Mouse (Mus musculus) midbrain, embryonic 12.5 days (tissue): ENCODE measurements around the gene Slc25a5. TPM values are rescaled to one million over a fixed set of nuclear protein-coding genes. Genes with fewer than 3 reads are reported as not detected.
"Not testable (repeated sequence)": the region's sequence is repeated elsewhere in the genome, so short reads cannot be mapped to it uniquely, and the experiment has no call there.

Experiments
- ATAC-seq: fragments of 200-750 bp; cut with Nextera tagmentation; 2 replicates; pipeline ENCODE4 v1.8.0; 2017; ENCODE audit warnings: low read depth, moderate TSS enrichment, moderate library complexity; ENCODE audit not compliant: low FRiP score
- H3K27ac ChIP-seq: fragments of 300-500 bp; sonication (generic); replicated peaks from 2 replicates; pipeline ENCODE4 v1.5.1; 2016; ENCODE audit warnings: mild to moderate bottlenecking
- H3K27me3 ChIP-seq: fragments of 300-500 bp; sonication (generic); 2 replicates; pipeline ENCODE4 v1.6.1; 2016; ENCODE audit warnings: mild to moderate bottlenecking
- H3K36me3 ChIP-seq: fragments of 300-500 bp; sonication (generic); 2 replicates; pipeline ENCODE4 v1.6.1; 2016
- H3K4me1 ChIP-seq: fragments of 300-500 bp; sonication (generic); 2 replicates; pipeline ENCODE4 v1.6.1; 2016
- H3K4me2 ChIP-seq: fragments of 300-500 bp; sonication (generic); replicated peaks from 2 replicates; pipeline ENCODE4 v1.6.1; 2016; ENCODE audit warnings: mild to moderate bottlenecking, moderate library complexity
- H3K4me3 ChIP-seq: fragments of 300-500 bp; sonication (generic); 2 replicates; pipeline ENCODE4 v1.5.1; 2016; ENCODE audit warnings: mild to moderate bottlenecking
- H3K9ac ChIP-seq: fragments of 300-500 bp; sonication (generic); replicated peaks from 2 replicates; pipeline ENCODE4 v1.6.1; 2016; ENCODE audit warnings: mild to moderate bottlenecking, moderate library complexity
- H3K9me3 ChIP-seq: fragments of 300-500 bp; sonication (generic); 2 replicates; pipeline ENCODE4 v1.6.1; 2016; ENCODE audit warnings: mild to moderate bottlenecking
- WGBS: fragments of 180-500 bp; shearing (Covaris S2); methylation state at CpG from one replicate; pipeline ENCODE4 v1.1.7; 2016; 5-methylcytosine and 5-hydroxymethylcytosine counted together
- polyA plus RNA-seq: library from polyadenylated mRNA; unstranded; fragments of >200 nt; fragmentation: Nextera tagmentation; extraction: Ambion mirVana; gene quantifications from 2 replicates; pipeline ENCODE4 v1.2.1, GENCODE M21; 2016

Gene Slc25a5
- polyA plus RNA-seq, 1 experiment from 2014 or later, result 644 TPM

DNA sequence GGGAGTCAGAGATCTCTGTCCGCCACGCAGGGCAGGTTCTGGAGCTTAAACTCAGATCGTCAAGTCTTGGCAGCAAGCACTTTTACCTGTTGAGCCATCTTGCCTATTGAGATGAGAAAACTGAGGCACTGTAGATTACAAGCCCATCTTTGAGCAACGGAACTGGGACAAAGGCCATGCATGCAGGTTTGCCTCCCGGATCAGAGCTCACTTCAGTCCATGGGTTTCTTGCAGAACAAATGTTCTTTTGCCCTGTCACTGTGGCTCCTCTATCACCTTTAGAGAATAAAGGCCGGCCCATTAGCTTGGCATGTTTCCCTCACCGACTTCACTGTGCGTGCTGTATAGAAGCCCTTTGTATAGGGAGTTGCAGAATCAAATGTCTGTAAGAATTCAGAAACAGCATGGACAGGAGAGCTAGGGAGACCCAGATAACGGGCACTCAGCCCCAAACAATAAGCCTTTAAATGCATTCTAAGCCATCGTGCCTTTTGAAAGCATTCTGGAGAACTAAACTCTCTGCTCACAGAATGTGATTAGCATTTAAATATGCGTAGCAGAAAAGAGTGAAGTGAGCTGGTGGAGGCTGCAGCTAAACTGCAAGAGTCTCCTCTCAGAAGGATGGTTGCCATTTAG, 32.0 kb upstream of the Slc25a5 start:
- Histone ChIP-seq H3K4me1 (peaks cover 15% of the 10 kb centered on the region; the same call in 1 of the 2 replicates), H3K4me3 (0 out of 2 replicates have a peak overlapping the region, but pooled peaks have one; percentile 9), H3K27me3 (no peaks in the 10 kb centered on the region), H3K4me2 (peak overlapping the region; percentile 29), H3K9ac (no peak overlapping the region), H3K36me3 (no peaks in the 10 kb centered on the region), H3K27ac (peak overlapping the region; percentile 87), H3K9me3 (no peaks in the 10 kb centered on the region)
- peak; percentile 78 for ATAC-seq
- whole genome bisulfite sequencing, result 34% methylated on average over 11 of the region's 11 CpGs

- no peak overlapping the region for H3K4me3 ChIP-seq
- no peaks in the 10 kb centered on the region for H3K36me3 ChIP-seq
- H3K4me2 ChIP-seq, result peak overlapping the region; percentile 19; the same call in 1 of the 2 replicates
- peaks cover 15% of the 10 kb centered on the region; the same call in 1 of the 2 replicates for H3K4me1 ChIP-seq
- no peaks in the 10 kb centered on the region for H3K9me3 ChIP-seq
- 20% methylated on average over 2 of the region's 2 CpGs for WGBS
- peak; percentile 57 for ATAC-seq
- H3K27ac ChIP-seq, result peak overlapping the region; percentile 87
- H3K27me3 ChIP-seq, result no peaks in the 10 kb centered on the region
- H3K9ac ChIP-seq, result no peak overlapping the region
Measured at GRCm38 (mm10) chrX:36763934-36764317, 31.5 kb upstream of the Slc25a5 start.

- Histone ChIP-seq H3K9me3 (no peaks in the 10 kb centered on the region), H3K4me3 (no peak overlapping the region), H3K27ac (no peak overlapping the region), H3K27me3 (no peaks in the 10 kb centered on the region), H3K4me2 (no peak overlapping the region), H3K36me3 (no peaks in the 10 kb centered on the region), H3K4me1 (0 out of 2 replicates have a peak, but pooled peaks cover 4% of the 10 kb centered on the region), H3K9ac (no peak overlapping the region)
- ATAC-seq, result no peak
- 43% methylated on average over 5 of the region's 5 CpGs for WGBS
Measured at GRCm38 (mm10) chrX:36767386-36767785, 28.1 kb upstream of the Slc25a5 start.

DNA sequence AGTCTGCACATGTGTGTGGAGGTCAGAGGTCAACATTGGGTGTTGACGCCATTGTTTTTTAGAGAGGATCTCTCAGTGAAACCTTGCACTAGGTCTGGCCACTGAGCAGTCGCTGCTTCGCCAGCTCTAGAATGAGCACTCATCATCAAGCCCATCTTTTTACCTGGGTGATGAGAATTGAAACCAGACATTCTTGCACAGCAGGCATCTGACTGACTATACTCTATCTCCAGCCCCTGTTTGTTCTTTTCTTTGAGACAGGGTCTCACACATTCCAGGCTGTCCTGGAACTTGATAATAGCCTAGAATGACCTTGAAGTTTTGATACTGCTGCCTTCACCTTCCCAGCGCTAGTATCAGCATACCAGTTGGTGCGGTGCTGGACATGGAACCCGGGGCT, 22.9 kb upstream of the Slc25a5 start:
- H3K9ac ChIP-seq, result no peak overlapping the region
- H3K4me2 ChIP-seq, result no peak overlapping the region
- WGBS, result 87% methylated on average over 6 of the region's 6 CpGs
- no peaks in the 10 kb centered on the region for H3K36me3 ChIP-seq
- no peak overlapping the region for H3K27ac ChIP-seq
- H3K4me1 ChIP-seq, result no peaks in the 10 kb centered on the region
- no peak for ATAC-seq
- no peaks in the 10 kb centered on the region for H3K9me3 ChIP-seq
- no peak overlapping the region for H3K4me3 ChIP-seq
- H3K27me3 ChIP-seq, result no peaks in the 10 kb centered on the region

DNA sequence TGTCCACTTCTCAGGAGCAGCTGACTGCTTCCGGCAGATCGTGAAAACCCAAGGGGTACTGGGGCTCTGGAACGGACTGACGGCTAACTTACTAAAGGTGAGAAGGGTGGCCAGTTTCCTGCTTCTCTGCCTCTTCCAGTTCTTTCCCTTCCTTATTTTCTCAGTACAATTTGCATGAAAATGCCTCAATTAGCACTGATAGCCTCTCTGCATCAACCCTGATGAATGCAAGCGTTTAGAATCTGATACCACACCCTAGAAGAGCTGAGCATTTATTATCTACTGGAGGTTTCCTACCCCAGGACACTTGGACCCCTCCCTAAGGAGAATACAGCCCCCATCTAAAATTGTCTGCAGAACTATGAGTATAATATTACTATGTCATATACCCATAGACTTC, 19.9 kb upstream of the Slc25a5 start:
- no peak for ATAC-seq
- H3K36me3 ChIP-seq, result no peaks in the 10 kb centered on the region
- WGBS, result 87% methylated on average over 5 of the region's 5 CpGs
- H3K9ac ChIP-seq, result no peak overlapping the region
- no peaks in the 10 kb centered on the region for H3K9me3 ChIP-seq
- H3K4me1 ChIP-seq, result no peaks in the 10 kb centered on the region
- no peaks in the 10 kb centered on the region for H3K27me3 ChIP-seq
- H3K27ac ChIP-seq, result no peak overlapping the region
- no peak overlapping the region for H3K4me3 ChIP-seq
- no peak overlapping the region for H3K4me2 ChIP-seq

DNA sequence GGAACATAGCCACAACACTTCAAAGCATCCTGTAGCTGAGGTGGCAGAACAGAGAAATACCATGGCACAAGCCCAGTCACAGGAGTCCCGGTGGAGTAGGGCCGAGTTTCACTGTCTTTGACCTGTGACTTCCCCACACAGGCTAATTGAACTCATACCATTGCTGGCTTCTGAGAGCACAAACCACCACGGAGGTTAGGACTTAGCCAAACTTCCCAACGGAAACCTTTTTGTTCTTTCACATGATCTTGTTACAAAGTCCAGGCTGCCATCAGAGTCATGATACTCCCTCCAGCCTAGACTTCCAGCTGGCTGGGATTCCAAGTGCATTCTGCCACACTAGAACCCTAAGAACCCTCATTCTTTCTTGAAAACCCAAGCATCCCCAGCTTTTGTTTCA, 17.8 kb upstream of the Slc25a5 start:
- Histone ChIP-seq H3K27ac (no peak overlapping the region), H3K9me3 (no peaks in the 10 kb centered on the region), H3K4me3 (no peak overlapping the region), H3K9ac (no peak overlapping the region), H3K4me2 (no peak overlapping the region), H3K36me3 (no peaks in the 10 kb centered on the region), H3K4me1 (no peaks in the 10 kb centered on the region), H3K27me3 (no peaks in the 10 kb centered on the region)
- 86% methylated on average over 4 of the region's 4 CpGs for WGBS
- no peak for ATAC-seq

GRCm38 (mm10) chrX:36789360-36789759, 6.1 kb upstream of the Slc25a5 start:
- Histone ChIP-seq H3K27me3 (no peaks in the 10 kb centered on the region), H3K36me3 (no peaks in the 10 kb centered on the region), H3K9me3 (no peaks in the 10 kb centered on the region), H3K27ac (no peak overlapping the region), H3K4me1 (no peaks in the 10 kb centered on the region), H3K4me3 (no peak overlapping the region), H3K4me2 (no peak overlapping the region), H3K9ac (no peak overlapping the region)
- ATAC-seq, result no peak
- 68% methylated on average over 4 of the region's 4 CpGs for WGBS

DNA sequence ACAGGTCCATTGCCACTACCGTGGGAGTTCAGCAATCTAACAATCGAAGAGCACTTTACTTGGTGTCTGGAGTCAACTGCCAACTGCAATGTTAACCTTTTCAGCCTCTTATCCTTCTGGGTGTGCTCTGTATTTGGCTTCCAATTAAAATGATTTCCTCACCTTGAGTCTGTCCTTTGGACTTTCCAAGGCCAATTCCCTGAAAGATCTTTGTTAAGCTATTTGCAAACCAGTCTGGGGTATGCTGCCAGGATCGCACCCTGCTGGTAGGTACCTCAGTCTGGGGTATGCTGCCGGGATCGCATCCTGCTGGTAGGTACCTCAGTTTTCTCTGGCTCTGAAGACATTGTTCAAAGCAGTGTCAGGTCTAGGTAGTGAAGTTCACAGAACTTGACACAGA, 880 bp upstream of the Slc25a5 start:
- H3K4me2 ChIP-seq, result no peak overlapping the region
- H3K4me3 ChIP-seq, result no peak overlapping the region
- H3K27ac ChIP-seq, result no peak overlapping the region
- ATAC-seq, result no peak
- H3K9me3 ChIP-seq, result no peaks in the 10 kb centered on the region
- 68% methylated on average over 5 of the region's 5 CpGs for WGBS
- H3K36me3 ChIP-seq, result peaks cover 10% of the 10 kb centered on the region
- H3K4me1 ChIP-seq, result 0 out of 2 replicates have a peak, but pooled peaks cover 5% of the 10 kb centered on the region
- H3K27me3 ChIP-seq, result no peaks in the 10 kb centered on the region
- H3K9ac ChIP-seq, result no peak overlapping the region

GRCm38 (mm10) chrX:36796163-36796581, 721 bp downstream of the Slc25a5 start:
- Histone ChIP-seq H3K4me2 (peak overlapping the region; percentile 54), H3K27ac (peak overlapping the region; percentile 86), H3K9me3 (no peaks in the 10 kb centered on the region), H3K4me1 (0 out of 2 replicates have a peak, but pooled peaks cover 5% of the 10 kb centered on the region), H3K27me3 (no peaks in the 10 kb centered on the region), H3K4me3 (peak overlapping the region; percentile 59), H3K36me3 (peaks cover 10% of the 10 kb centered on the region), H3K9ac (peak overlapping the region; percentile 76)
- peak; percentile 83 for ATAC-seq
- 15% methylated on average over 41 of the region's 41 CpGs for WGBS

DNA sequence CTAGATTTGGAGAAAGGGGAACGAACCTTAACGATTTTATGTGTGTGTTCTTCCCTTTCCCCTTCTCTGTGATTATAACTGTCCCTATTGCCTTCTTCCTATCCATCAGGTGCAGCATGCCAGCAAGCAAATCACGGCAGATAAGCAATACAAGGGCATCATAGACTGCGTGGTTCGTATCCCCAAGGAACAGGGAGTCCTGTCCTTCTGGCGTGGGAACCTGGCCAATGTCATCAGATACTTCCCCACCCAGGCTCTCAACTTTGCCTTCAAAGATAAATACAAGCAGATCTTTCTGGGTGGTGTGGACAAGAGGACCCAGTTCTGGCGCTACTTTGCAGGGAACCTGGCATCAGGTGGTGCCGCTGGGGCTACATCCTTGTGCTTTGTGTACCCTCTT, 1.3 kb downstream of the Slc25a5 start:
- not testable (repeated sequence) for ATAC-seq, H3K27ac ChIP-seq, H3K4me1 ChIP-seq, H3K9me3 ChIP-seq, H3K27me3 ChIP-seq
- H3K4me3 ChIP-seq, result peak overlapping the region; percentile 59
- peak overlapping the region; percentile 76; the same call in 1 of the 2 replicates for H3K9ac ChIP-seq
- 80% methylated on average over 8 of the region's 8 CpGs for WGBS
- H3K36me3 ChIP-seq, result peaks cover 10% of the 10 kb centered on the region
- peak overlapping the region; percentile 54 for H3K4me2 ChIP-seq

- Histone ChIP-seq H3K9ac (no peak overlapping the region), H3K4me2 (no peak overlapping the region), H3K36me3 (peaks cover 10% of the 10 kb centered on the region), H3K27ac (no peak overlapping the region), H3K9me3 (no peaks in the 10 kb centered on the region), H3K4me1 (0 out of 2 replicates have a peak, but pooled peaks cover 5% of the 10 kb centered on the region), H3K27me3 (no peaks in the 10 kb centered on the region), H3K4me3 (no peak overlapping the region)
- ATAC-seq, result no peak
- WGBS, result 56% methylated on average over 6 of the region's 6 CpGs
Measured at GRCm38 (mm10) chrX:36799131-36799879, 3.9 kb downstream of the Slc25a5 start.

- Histone ChIP-seq H3K27me3 (no peaks in the 10 kb centered on the region), H3K36me3 (peaks cover 1% of the 10 kb centered on the region; the same call in 1 of the 2 replicates), H3K4me2 (no peak overlapping the region), H3K4me3 (no peak overlapping the region), H3K4me1 (peaks cover 10% of the 10 kb centered on the region; the same call in 1 of the 2 replicates), H3K9ac (no peak overlapping the region), H3K9me3 (no peaks in the 10 kb centered on the region), H3K27ac (no peak overlapping the region)
- 76% methylated on average over 5 of the region's 5 CpGs for WGBS
- no peak for ATAC-seq
Measured at GRCm38 (mm10) chrX:36803189-36803588, 7.7 kb downstream of the Slc25a5 start.
